Mouse (Mus musculus): ENCODE measurements at regions not wholly inside any gene's neighbourhood (a gene's known extent, or its start where the extent isn't known, plus 50 kb on each side); places are given as distances from the start of the nearest gene placed in this dataset.

DNA sequence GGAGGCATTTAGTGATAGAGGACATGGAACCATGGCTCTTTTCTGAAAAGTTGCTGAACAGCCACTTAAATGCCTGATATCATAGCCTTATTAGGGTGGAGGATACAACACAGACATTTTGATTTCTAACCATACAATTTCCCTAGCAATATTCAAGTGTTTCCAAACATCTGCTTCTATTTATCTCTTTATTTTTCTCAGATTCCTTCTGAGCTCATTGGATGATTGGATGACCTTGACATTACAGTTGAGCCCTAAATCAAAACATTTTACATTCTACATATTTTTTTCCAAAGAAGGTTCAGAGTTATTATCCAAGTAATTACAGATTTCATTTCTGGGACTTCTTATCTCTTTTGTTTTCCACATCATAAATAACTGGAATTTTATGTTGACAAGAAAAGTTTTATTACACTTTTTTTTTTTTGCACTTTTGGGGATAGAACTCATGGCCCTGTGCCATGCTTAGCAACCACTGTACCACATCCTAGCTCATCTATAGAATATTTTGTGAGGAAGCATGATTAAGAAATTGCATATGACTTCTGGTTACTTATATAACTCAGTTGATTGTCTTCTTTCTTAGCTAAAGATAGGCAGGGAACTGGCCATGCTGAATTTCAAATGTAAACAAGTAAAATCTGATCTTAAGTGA lies 309.6 kb upstream of the Thbs1 start:
- intact Hi-C loops (cut with DNase I): no loop called here
- DNase-seq: no peak

DNA sequence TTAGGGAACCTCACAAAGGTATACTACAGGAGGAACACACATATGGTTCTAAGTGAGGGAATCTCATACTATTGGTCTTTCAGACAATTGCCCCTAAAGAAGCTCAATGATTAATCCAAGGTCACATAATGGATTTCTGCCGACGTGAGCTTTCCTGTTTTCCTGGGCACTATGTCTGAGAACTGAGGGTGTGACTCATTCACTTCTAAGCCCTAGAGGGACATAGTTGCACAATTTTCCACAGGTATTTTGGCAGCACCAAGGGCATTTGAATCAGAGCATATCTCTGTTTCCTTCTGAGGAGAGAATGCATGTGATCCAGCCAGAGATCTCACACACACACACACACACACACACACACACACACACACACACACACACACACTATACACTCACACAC lies 309.0 kb upstream of the Thbs1 start:
- DNase-seq: no peak
- intact Hi-C loops (cut with DNase I): no loop called here

DNA sequence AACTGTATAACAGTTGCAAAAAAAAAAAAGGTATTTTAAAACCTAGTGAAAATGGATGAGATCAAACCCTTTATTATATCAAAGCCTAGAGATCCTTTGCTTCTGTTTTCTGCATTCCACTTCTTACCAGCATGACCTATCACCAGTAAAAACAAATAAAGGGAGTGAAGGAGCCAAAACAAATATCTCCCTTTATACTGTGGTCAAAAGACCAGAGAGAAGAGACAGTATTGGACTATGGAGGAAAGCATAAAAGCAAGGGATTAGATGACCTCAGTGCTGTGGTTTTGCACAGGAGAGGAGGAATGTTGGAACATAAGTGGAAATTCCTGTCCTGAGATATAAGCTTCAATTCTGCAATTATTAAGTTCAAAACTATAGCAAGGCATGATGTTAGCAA lies 307.0 kb upstream of the Thbs1 start:
- intact Hi-C loops (cut with DNase I): no loop called here
- no peak for DNase-seq

DNA sequence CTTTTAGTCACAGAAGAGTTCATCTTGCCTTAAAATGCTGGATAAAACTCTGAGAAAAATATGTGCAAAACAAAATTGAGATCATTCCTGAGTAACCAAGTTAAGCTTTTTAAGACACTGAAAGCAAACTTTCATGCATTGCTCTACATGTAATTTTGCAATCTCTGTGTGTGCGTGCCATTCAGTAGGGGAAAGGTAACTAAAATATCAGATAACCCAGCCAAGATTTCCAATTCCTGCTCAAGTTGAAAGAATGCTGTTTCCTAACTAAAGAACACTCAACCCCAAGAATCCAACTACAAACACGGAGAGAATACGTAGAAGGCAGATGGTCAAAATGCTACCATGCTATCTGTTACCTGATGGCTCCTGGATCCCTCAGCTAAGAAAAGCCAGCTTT lies 304.6 kb upstream of the Thbs1 start:
- intact Hi-C loops (cut with DNase I): no loop called here
- no peak for DNase-seq

DNA sequence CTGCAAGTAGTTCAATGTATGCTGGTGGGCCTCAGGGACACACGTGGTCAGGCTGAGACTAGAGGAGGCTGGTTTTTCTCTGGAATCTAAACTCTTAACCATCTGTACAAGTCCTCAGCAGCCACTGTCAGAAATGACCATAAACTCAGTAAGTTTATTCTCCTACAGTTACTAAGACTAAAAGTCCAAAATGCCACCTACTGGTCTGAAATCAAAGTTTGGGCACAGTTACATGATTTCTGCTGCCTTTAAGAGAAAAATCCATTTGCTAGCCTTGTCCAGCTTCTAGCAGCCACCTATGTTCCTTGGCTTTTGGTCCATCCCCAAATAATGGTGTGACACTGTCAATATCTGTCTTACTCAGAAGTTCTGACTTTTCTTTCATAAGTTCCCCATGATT lies 300.2 kb upstream of the Thbs1 start:
- no peak for DNase-seq
- intact Hi-C loops (cut with DNase I): no loop called here

DNA sequence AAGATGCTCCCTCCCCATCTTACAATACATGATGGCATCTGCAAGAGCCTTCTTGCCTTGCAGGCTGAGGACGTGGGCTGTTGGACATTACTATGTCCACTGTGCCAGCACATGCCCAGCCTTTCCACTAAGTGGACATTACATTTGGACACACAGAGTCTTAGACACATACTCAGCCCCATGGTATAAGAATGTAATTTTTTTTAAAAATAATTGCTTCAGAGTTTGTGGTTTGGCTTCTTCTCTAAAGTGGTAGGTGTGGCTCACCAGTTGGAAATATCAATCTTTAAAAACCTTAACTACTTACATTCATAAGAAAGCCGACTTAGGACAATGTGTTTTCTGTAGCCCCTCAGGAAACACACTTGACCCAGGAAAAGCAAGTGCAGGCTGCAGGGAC lies 299.7 kb upstream of the Thbs1 start:
- DNase-seq: no peak
- intact Hi-C loops (cut with DNase I): no loop called here

DNA sequence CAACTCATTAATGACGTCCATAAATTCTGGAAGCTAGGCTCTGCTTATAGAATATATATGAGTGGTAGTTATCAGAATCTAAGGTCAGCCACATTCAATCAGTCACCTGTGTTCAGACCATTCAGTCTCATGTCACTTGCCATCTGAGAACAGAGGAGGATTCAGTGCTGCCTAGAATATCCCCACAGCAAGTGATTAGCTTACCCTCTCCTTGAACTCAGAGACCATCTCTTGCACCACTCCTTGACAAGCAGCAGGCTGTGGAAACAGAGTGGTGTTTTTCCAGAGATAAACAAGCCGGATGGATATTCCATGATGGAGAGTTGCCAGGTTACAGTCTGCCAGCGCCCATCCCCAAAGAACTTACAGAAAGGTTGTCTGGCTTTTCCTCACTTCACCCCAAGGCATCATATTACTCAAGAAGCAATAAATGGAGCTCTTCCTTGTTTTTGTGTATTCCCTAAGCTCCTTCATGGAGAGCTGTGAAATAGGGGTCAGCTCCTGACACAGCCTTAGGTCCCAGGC lies 291.9 kb upstream of the Thbs1 start:
- intact Hi-C loops (cut with DNase I): no loop called here
- DNase-seq: no peak

DNA sequence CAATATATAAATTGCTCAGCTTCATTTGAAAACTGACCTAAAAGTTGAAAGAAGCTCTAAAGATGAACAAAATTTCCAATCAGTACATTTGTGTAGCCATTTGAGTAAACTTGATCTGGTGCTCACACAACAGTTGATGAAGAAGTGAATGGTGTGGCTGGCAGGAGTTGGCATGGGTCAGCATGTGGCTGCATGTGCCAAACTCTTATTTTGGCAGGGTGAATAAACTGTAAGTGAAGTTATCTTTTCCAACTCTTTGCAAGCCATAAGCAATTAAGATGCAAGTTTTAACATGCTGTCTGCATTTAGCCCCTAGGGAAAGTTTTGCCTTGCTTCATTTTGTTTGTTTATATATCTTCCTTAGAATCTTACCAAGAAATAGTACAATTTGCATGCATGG lies 291.0 kb upstream of the Thbs1 start:
- intact Hi-C loops (cut with DNase I): no loop called here
- DNase-seq: peak; percentile 3

DNA sequence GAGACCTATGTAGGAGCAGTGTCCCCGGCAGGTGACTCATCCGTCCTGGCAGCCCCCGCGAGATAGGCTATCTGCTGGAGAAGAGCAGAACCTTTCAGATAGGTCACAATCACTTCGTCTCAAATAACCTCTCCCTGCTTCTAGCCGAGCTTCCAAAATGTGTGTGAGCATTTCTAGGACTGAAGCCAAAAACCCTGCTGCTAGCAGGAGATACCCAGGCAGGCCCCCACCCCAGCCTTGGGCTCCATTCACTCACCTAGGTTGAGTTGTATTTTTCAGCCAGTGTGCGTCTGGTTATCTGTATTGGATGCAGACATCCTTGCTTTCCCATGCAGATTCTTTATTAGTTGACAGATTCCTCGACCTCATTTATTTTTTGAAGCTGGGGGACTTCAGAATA lies 286.6 kb upstream of the Thbs1 start:
- no peak for DNase-seq
- intact Hi-C loops (cut with DNase I): no loop called here

DNA sequence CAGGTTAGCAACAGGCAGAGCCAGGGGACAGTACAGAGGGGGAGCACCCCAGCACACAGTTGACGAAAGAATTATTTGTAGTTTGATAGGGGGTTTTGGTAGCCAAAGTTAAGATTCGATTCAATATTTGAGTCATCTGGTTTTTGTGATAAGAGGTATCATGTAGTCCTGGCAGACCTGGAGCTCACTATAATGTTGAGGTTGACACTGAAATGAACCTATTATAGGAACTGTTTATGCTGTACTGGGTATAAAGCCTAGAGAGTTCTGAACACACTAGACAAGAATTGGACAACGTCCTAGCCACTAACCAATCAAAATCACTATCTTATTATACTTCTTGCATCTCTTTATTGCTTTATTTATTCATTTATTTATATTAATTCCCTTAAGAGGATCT lies 284.4 kb upstream of the Thbs1 start:
- intact Hi-C loops (cut with DNase I): no loop called here
- no peak for DNase-seq

DNA sequence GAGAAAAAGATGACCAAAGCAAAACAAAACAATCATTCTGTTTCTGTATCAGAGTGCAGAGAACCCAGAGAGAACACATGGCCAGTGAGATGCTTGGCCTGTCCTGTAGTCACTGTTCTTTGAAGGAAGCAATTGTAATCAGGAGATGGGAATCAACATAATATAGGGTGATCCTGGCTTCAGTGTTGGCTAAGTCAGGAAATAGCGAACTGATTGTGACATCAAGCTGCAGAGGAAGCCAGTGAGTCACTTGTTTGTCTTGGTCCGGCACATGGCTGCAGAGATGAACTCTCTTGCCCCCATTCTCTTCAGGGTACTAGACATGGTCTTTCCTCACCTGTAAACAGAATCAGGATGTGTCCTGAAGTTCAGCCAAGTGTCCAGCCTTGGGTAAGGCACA lies 273.3 kb upstream of the Thbs1 start:
- DNase-seq: no peak
- intact Hi-C loops (cut with DNase I): no loop called here

DNA sequence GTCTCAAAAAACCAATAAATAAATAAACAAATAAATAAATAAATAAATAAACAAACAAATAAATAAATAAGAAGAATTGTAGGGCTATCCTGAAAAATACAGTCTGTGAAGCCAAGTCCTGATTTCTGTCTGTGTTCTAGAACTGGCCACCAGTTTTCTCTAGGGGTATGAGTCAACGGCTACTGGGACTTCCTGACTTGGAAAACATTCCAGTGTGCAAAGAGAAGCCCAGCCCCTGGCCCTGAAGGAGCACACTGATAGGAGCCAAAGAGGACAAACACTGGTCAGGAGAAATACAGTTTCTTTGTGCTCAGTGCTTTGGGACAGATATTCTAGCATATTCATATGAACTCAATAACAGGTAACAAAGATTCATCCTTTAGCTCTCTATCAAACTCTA lies 271.3 kb upstream of the Thbs1 start:
- DNase-seq: no peak
- intact Hi-C loops (cut with DNase I): no loop called here

DNA sequence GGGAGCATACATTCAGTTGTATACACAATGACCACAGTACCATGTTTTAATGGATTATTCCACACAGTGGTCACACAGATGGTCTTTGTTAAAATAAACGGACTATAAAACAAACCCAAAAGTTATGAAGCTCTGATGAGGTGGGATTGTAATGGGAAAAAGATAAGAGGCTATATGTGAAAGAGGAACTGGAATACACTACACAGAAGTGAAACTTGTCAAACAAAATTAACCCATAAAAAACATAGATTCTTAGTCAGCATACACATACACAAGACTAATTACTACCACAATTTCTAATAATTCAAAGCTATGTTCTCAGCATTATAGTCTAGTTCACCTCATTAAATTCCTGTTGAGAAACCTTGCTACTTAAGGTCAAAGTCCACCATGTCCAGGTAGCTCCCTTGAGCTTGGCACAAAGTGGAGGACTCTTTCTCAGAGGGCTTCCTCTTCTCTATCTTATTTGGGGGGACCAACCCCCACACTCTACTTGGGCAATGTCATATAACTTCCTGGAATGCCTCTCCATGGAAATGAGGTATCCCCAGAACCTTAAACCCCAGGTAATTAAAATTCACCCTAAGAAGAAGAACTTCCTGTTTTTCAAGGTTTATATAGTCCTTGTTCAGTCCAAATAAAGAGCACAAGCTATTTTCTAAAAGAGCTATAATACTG lies 269.2 kb upstream of the Thbs1 start:
- intact Hi-C loops (cut with DNase I): no loop called here
- no peak for DNase-seq

DNA sequence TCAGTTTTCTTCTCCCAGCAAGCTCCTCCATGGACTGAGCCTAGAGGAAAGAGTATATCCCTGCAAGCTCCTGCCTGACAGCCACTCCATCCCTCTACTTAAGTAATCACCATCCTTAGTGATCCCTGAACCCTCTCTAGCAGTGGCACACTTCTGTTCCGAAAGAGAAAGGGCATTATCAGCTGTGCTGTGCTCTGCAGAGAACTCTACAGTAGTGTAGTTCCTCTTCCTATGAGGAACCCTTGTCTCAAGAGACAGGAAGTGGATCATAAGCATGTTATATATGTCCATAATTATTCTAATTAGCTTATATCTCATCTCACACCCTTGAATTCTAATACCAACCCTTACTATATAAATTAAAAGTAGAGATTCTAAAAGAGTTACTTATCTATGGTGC lies 259.2 kb upstream of the Thbs1 start:
- no peak for DNase-seq
- intact Hi-C loops (cut with DNase I): no loop called here

DNA sequence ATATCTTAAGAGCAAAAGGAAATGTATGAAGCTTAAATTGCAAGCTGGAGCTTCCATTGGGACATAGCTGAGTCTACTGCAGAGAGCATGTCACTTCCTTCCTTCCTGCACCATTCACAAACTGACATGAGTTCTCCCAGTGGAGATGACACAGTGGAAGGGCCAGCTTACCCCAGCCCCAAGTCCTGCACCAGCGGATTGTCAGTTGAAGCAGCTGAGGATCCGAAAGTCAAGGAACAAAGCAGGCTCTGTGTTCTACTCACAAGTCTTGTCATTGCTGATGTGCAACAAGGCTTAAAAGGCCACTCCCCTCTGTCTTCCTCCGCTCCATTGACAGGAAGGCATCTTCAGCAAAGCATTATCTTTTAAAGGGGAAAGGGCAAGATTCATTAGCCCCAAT lies 249.4 kb upstream of the Thbs1 start:
- no peak for DNase-seq
- intact Hi-C loops (cut with DNase I): no loop called here

DNA sequence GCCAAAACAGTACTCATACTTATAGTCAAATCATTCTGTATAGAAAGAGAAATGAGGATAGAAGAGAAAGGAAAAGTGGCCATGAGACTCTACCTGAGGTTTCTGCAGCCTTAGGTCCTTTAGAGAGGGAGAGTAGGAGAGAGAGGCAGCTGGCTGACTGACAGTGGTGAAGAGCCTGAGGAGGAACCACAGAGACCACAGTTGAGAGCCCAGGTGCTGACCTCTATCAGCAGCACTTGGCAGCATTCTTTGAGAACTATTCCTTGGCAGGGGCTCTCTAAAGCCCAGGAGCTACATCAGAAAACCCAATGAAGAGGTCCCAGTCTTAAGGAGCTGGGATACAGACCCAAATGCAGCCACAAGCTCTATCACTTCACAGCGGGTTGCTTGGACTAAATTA lies 246.6 kb upstream of the Thbs1 start:
- no peak for DNase-seq
- intact Hi-C loops (cut with DNase I): no loop called here

DNA sequence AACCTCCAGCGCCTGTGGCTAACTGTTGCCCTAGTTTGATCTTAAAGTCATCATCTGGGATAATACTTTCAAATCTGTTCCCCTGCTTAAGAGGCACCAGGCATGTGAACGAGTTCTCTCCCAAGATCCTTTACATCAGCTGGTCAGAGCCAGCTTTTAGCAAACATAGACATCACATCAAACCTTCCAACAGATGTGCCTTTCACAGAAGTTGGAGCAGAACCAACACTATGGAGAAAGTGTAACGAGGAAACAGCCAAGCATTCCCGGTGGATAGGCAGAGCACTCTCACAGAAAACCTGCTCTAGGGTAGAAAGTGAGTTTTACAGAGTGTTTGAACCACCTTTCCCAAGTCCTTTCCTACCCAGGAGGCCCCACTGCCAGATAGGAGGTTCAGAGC lies 244.7 kb upstream of the Thbs1 start:
- intact Hi-C loops (cut with DNase I): no loop called here
- DNase-seq: no peak

DNA sequence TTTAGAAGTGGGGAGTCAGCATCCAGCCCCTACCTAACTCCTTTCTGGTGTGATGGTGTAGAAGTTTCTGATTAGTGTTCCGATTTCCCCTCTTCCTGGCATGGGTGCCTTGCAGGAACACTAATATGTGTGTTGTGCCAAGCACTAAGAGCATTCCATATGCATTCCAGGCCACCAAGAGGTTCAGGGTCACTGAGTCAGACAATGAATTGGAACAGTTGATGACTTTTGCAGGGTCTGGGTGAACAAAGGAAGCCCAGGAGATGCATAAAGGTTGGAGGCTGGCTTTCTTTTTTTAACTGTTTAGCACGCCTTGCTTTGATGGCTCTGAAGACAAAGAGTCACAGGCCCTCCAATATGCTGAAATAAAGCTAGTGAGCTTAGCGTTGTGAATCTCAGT lies 244.3 kb upstream of the Thbs1 start:
- intact Hi-C loops (cut with DNase I): no loop called here
- no peak for DNase-seq

DNA sequence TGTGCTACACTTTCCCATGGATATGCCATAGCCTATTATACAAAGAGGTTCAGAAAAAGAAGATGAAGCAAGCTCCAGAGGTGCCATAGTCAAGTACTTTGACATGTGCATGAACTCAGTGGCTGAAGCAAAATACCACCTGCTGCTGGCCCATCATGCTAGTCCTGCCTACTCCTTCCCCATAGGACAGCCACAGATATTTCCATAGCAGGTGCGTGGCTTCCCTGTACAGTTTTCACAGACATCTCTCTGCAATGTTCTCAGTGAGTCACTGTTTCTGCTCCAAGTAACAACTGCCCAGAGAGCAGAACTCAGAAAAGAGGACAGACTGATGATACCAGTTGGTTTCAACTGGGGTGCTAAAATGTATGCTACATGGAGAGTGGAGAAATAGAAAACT lies 242.8 kb upstream of the Thbs1 start:
- DNase-seq: no peak
- intact Hi-C loops (cut with DNase I): no loop called here

DNA sequence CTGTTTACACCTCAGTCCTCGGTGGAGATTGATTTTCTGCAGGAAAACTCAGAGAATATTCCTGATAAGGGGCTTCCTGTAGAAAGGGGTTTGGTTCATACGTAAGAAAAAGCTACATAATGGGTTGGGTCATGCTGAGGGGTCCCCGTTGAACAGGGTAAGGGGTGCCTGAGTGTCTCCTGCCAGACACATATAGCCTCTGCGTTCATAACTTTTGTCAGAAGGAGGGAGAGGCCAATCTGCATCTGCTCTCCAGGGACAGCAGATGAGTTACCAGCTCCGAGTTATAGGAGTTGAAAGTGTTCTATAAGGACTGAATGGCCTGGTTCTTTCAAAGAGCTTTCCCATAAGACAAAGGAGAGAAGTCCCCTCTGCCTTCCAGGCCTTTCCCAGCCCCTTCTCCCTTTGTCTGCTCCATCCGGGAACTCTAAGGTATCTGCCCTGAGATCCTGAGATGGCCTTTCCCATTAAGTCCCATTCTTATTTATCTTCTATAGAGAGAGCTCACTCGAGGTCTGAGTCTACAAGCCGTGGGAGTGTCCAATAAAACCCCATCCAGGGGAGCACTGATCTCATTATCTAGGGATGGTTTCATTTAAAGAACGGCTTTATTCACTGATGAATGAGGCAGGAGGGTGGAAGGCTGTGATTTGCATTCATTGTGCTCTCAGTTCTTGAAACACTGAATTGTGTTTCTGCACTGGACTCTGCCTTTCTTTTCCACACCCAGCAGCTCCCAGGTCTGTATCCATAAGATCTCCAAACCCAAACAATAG lies 240.0 kb upstream of the Thbs1 start:
- no peak for DNase-seq
- intact Hi-C loops (cut with DNase I): no loop called here

DNA sequence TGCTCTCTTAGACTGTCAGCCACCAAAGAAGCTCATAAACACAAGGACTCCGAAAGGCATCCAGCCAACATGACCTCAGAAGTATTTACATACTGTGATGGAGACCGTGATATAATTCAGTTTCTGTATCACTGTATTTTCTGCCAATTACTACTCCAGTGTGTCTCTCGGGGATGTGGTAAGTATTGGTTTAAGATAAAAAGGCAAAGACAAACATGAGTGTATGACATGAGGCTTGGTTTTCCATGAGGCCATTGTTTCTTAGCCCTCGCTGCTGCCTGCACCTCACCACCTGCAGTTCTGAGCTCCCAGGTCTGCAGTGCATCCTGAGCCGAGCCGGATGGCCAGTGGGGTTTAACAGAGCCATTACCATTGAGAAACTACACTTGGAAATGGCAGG lies 233.9 kb upstream of the Thbs1 start:
- intact Hi-C loops (cut with DNase I): no loop called here
- no peak for DNase-seq

DNA sequence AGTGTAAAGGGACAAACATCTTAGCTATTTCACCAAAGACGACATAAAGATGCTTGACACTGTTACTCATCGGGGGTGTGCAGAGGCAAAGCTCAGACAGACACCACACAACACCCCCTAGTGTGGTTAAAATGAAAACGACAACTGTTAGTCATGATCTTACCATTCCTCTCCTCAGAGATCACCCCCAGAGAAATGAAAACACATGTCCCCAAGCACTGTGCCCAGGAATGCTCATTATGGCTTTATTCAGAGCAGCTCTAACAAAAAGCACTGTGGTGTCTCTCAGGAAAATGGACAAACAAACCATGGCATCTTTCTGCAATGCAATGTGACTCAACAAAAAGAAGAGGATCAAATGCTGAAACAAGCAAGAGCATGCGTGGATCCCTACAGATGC lies 229.5 kb upstream of the Thbs1 start:
- intact Hi-C loops (cut with DNase I): no loop called here
- DNase-seq: no peak
